Mouse (Mus musculus): ENCODE results near the gene Mum1. TPM values are rescaled to one million over a fixed set of nuclear protein-coding genes. Genes with fewer than 3 reads are reported as not detected.
"Not testable (repeated sequence)": the region's sequence is repeated elsewhere in the genome, so short reads cannot be mapped to it uniquely, and the experiment has no call there.

Mum1 gene
- polyA plus RNA-seq, 1 experiment from 2014 or later: 79.4 TPM

DNA sequence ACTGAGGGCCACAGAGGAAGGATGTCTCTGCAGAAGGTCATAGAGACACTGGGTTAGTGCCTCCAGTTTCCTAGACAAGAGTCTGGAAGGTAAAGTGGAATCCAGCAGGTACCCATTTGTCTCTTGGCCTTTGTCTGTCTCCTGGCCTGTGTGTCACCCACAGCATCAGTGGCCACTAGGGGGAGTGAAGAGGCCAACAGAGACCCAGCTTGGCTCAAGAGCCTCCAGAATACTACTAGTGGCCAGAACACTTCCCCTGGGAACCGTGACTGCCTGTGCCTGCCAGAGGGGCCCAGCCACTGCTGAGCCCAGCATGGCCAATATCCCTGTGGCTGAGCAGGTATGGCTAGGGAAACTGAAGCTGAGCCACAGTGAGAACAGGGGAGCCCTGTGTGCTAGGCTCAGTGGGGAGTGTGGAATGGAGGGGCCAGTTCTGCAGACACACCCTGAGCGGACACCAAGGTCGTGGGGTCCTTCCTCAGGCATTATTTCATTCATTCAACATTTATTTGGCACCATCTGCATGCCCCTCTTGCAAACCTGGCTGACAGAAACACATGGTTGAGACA is 26.7 kb upstream of the Mum1 start:
- Histone ChIP-seq H3K27ac (ENCODE audit: low read depth, low read length) (no peak overlapping the region), H3K36me3 (ENCODE audit: control insufficient read depth, insufficient read depth, low read length) (no peaks in the 10 kb centered on the region), H3K4me2 (ENCODE audit: low read depth, low read length, severe bottlenecking) (no peak overlapping the region), H3K9me3 (ENCODE audit: control insufficient read depth, low read length) (no peaks in the 10 kb centered on the region), H3K4me1 (replicated peaks; ENCODE audit: control insufficient read depth, insufficient read depth, low read length) (peaks cover 8% of the 10 kb centered on the region; the same call in 1 of the 2 replicates), H3K9ac (ENCODE audit: low read length) (no peak overlapping the region), H3K4me3 (ENCODE audit: low read depth, low read length) (no peak overlapping the region), H3K27me3 (ENCODE audit: control insufficient read depth, insufficient read depth, low read length) (no peaks in the 10 kb centered on the region)
- DNase-seq (ENCODE audit: low spot score): peak; percentile 90
- WGBS: 55% methylated on average over 3 of the region's 3 CpGs
- ATAC-seq (replicated peaks; ENCODE audit: low FRiP score): peak; percentile 82

DNA sequence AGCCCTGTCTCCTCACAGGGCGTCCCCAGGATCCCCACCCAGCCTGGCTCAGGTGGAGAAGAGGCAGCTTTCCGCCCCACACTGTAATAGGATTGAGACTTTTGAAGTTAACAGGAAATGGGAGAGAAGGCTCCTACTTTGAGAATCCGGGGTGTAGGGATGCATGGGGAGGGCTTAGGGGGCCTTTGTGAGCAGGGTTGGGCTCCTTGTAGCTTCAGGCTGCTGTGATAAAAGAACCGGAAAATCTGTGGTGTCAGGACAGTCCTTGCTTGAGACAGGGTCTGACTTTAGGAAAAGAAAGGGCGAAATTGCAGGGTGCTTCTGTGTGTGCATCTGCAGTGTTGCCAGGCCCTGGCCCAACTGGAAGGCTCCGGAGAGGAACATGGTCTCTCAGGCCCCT is 25.7 kb upstream of the Mum1 start:
- Histone ChIP-seq H3K27me3 (ENCODE audit: control insufficient read depth, insufficient read depth, low read length) (no peaks in the 10 kb centered on the region), H3K4me3 (ENCODE audit: low read depth, low read length) (no peak overlapping the region), H3K27ac (ENCODE audit: low read depth, low read length) (no peak overlapping the region), H3K4me1 (replicated peaks; ENCODE audit: control insufficient read depth, insufficient read depth, low read length) (peaks cover 7% of the 10 kb centered on the region; the same call in 1 of the 2 replicates), H3K4me2 (ENCODE audit: low read depth, low read length, severe bottlenecking) (no peak overlapping the region), H3K9ac (ENCODE audit: low read length) (no peak overlapping the region; the same call in 1 of the 2 replicates), H3K36me3 (ENCODE audit: control insufficient read depth, insufficient read depth, low read length) (no peaks in the 10 kb centered on the region), H3K9me3 (ENCODE audit: control insufficient read depth, low read length) (no peaks in the 10 kb centered on the region)
- no peak for ATAC-seq (replicated peaks; ENCODE audit: low FRiP score)
- 74% methylated on average over 6 of the region's 6 CpGs for WGBS
- no peak for DNase-seq (ENCODE audit: low spot score)

DNA sequence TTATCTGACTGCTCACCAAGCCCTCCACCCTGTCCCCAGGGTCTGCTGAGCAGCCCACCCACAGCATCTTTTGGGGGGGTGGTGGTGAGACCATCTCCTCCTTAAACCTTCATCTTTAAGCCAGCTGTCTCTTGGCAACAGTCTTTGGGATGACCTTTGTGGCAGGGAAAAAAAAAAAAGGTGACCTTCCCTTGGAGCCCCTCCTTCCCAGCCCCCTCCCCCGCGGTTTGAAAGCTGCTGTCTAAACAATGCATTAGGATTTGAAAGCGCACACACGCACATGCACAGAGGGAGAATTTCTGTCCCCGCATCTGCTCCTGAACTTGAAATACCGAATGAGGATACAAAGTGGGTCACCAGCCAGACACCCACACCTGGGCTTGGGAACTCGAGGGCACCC is 22.2 kb upstream of the Mum1 start:
- 0 out of 2 replicates have a peak overlapping the region, but pooled peaks have one; percentile 12 for H3K27ac ChIP-seq (ENCODE audit: low read depth, low read length)
- WGBS: 19% methylated on average over 7 of the region's 7 CpGs
- H3K27me3 ChIP-seq (ENCODE audit: control insufficient read depth, insufficient read depth, low read length): no peaks in the 10 kb centered on the region
- no peaks in the 10 kb centered on the region for H3K9me3 ChIP-seq (ENCODE audit: control insufficient read depth, low read length)
- no peak for ATAC-seq (replicated peaks; ENCODE audit: low FRiP score)
- H3K4me2 ChIP-seq (ENCODE audit: low read depth, low read length, severe bottlenecking): no peak overlapping the region
- peaks cover 10% of the 10 kb centered on the region; the same call in 1 of the 2 replicates for H3K4me1 ChIP-seq (replicated peaks; ENCODE audit: control insufficient read depth, insufficient read depth, low read length)
- no peak overlapping the region for H3K4me3 ChIP-seq (ENCODE audit: low read depth, low read length)
- no peak for DNase-seq (ENCODE audit: low spot score)
- peak overlapping the region; percentile 23 for H3K9ac ChIP-seq (ENCODE audit: low read length)
- H3K36me3 ChIP-seq (ENCODE audit: control insufficient read depth, insufficient read depth, low read length): no peaks in the 10 kb centered on the region

DNA sequence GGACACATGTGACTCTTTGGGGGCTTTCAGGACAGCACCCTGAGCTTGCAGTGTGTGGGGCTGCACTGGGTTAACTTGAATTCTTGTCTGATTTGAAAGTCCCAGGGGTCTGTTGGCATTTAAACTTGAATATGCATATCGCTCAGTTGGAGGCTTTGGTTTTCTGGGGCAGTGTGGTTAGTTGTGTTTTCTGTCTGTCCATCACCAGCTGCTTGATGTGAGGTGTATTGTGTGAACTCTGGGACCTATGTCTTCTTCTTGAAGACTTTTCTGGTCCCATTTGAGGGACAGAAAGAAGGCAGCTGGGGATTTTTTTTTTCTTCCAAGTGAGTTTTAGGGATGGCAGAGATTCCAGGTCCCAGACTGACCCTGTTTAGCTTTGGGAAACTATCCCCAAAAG is 19.0 kb upstream of the Mum1 start:
- Histone ChIP-seq H3K4me1 (replicated peaks; ENCODE audit: control insufficient read depth, insufficient read depth, low read length) (peaks cover 10% of the 10 kb centered on the region; the same call in 1 of the 2 replicates), H3K4me2 (ENCODE audit: low read depth, low read length, severe bottlenecking) (no peak overlapping the region), H3K4me3 (ENCODE audit: low read depth, low read length) (no peak overlapping the region), H3K27ac (ENCODE audit: low read depth, low read length) (no peak overlapping the region), H3K9ac (ENCODE audit: low read length) (no peak overlapping the region), H3K9me3 (ENCODE audit: control insufficient read depth, low read length) (no peaks in the 10 kb centered on the region), H3K36me3 (ENCODE audit: control insufficient read depth, insufficient read depth, low read length) (no peaks in the 10 kb centered on the region), H3K27me3 (ENCODE audit: control insufficient read depth, insufficient read depth, low read length) (no peaks in the 10 kb centered on the region)
- ATAC-seq (replicated peaks; ENCODE audit: low FRiP score) (no peak), DNase-seq (ENCODE audit: low spot score) (no peak)
- WGBS: 52% methylated on average over 1 of the region's 1 CpGs

DNA sequence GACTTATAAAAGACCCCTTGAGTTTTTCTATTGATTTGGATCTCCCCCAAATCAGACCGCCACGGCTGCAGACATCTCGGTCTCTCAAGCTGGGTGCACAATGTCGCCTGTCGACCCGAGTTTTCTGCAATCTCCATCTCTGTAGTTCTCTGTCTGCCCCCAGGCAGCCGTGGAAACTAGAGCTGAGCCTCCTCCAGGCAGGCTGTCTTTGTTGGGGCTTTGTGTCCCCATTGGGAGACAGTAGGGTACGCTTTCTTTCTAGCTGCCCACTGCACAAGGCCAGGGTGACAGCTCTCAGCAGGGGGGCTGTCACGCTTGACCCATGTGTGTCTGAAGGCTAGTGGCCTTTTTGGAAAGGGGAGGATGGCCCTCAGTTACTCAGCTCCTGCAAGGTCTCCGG is 18.6 kb upstream of the Mum1 start:
- no peak overlapping the region for H3K9ac ChIP-seq (ENCODE audit: low read length)
- H3K4me2 ChIP-seq (ENCODE audit: low read depth, low read length, severe bottlenecking): no peak overlapping the region
- no peak overlapping the region for H3K4me3 ChIP-seq (ENCODE audit: low read depth, low read length)
- H3K27ac ChIP-seq (ENCODE audit: low read depth, low read length): no peak overlapping the region
- H3K36me3 ChIP-seq (ENCODE audit: control insufficient read depth, insufficient read depth, low read length): no peaks in the 10 kb centered on the region
- DNase-seq (ENCODE audit: low spot score) (no peak), ATAC-seq (replicated peaks; ENCODE audit: low FRiP score) (no peak)
- no peaks in the 10 kb centered on the region for H3K9me3 ChIP-seq (ENCODE audit: control insufficient read depth, low read length)
- WGBS: 44% methylated on average over 10 of the region's 10 CpGs
- no peaks in the 10 kb centered on the region for H3K27me3 ChIP-seq (ENCODE audit: control insufficient read depth, insufficient read depth, low read length)
- H3K4me1 ChIP-seq (replicated peaks; ENCODE audit: control insufficient read depth, insufficient read depth, low read length): peaks cover 10% of the 10 kb centered on the region; the same call in 1 of the 2 replicates

DNA sequence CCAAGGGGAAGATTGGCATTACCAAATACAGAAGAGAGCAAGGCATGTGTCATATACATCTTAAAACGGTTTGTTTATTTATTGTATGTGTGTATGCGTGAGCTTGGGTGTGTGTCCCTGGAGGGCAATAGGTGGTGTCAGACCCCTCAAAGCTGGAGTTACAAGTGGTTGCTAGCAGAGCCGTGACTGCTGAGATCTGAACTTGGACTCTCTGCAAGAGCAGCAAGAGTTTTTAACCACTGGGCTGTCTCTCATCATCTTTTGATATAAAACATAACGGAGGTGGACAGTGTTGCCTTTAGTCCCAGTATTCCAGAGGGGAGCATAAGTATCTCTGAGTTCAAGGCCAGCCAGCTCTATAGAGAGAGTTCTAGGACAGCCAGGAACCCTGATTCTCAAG is 18.0 kb upstream of the Mum1 start:
- Histone ChIP-seq H3K4me1 (replicated peaks; ENCODE audit: control insufficient read depth, insufficient read depth, low read length) (peaks cover 10% of the 10 kb centered on the region; the same call in 1 of the 2 replicates), H3K4me3 (ENCODE audit: low read depth, low read length) (no peak overlapping the region), H3K4me2 (ENCODE audit: low read depth, low read length, severe bottlenecking) (no peak overlapping the region), H3K9me3 (ENCODE audit: control insufficient read depth, low read length) (no peaks in the 10 kb centered on the region), H3K36me3 (ENCODE audit: control insufficient read depth, insufficient read depth, low read length) (no peaks in the 10 kb centered on the region), H3K9ac (ENCODE audit: low read length) (no peak overlapping the region), H3K27me3 (ENCODE audit: control insufficient read depth, insufficient read depth, low read length) (no peaks in the 10 kb centered on the region), H3K27ac (ENCODE audit: low read depth, low read length) (no peak overlapping the region)
- ATAC-seq (replicated peaks; ENCODE audit: low FRiP score): no peak
- no peak for DNase-seq (ENCODE audit: low spot score)
- 83% methylated on average over 4 of the region's 4 CpGs for WGBS

DNA sequence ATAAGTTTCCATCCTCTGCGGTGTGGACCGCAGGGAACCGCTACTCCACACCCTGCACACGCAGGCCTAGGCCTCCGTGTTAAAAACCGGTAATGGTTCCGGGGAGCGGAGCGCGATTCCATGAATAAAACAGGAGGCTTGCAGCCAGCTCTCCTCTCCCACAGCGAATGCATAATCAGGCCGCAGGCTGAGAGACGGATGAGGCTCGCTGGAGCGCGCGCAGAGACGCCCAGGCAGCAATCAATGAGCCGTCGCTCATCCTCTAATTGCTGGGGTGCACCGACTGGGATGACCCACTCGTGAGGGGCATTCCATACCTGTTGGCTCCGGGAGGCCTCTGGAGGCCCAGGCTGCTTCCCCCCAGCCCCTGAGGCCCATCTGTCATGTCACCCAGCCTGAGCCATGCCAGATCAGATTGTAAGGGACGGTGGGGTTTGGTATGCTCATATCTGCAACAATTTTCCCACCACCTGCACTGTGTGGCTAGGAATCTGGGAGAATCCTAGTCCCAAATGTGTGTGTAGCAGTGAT is 17.3 kb upstream of the Mum1 start:
- H3K9me3 ChIP-seq (ENCODE audit: control insufficient read depth, low read length): no peaks in the 10 kb centered on the region
- peak overlapping the region; percentile 31; the same call in 1 of the 2 replicates for H3K4me2 ChIP-seq (ENCODE audit: low read depth, low read length, severe bottlenecking)
- no peak overlapping the region for H3K4me3 ChIP-seq (ENCODE audit: low read depth, low read length)
- no peaks in the 10 kb centered on the region for H3K27me3 ChIP-seq (ENCODE audit: control insufficient read depth, insufficient read depth, low read length)
- 10% methylated on average over 24 of the region's 24 CpGs for WGBS
- no peak overlapping the region; the same call in 1 of the 2 replicates for H3K27ac ChIP-seq (ENCODE audit: low read depth, low read length)
- peaks cover 10% of the 10 kb centered on the region; the same call in 1 of the 2 replicates for H3K4me1 ChIP-seq (replicated peaks; ENCODE audit: control insufficient read depth, insufficient read depth, low read length)
- H3K9ac ChIP-seq (ENCODE audit: low read length): peak overlapping the region; percentile 44
- H3K36me3 ChIP-seq (ENCODE audit: control insufficient read depth, insufficient read depth, low read length): no peaks in the 10 kb centered on the region
- DNase-seq (ENCODE audit: low spot score) (no peak), ATAC-seq (replicated peaks; ENCODE audit: low FRiP score) (peak; percentile 22; the same call in 1 of the 2 replicates)

DNA sequence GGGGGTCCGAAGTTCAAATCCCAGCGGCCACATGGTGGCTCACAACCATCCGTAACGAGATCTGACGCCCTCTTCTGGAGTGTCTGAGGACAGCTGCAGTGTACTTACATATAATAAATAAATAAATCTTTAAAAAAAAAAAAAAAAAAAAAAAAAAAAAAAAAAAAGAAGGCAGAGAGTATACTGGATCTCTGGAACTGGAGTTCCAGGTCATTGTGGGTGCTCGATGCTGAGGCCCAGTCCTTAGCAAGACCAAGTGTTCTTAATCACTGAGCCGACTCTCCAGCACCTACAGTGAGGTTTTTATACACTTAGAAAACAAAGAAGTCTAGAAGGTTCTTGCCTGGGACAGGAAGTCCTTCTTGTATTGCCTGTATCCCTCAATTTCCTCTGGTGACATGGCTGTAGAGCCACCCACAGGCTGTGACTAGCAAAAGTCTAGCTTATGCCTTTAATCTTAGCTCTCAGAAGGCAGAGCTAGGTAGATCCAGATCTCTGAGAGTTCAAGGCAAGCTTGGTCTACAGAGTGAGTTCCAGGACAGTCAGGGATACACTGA is 14.6 kb upstream of the Mum1 start:
- not testable (repeated sequence) for H3K9ac ChIP-seq (ENCODE audit: low read length); H3K4me3 ChIP-seq (ENCODE audit: low read depth, low read length); H3K27ac ChIP-seq (ENCODE audit: low read depth, low read length); H3K27me3 ChIP-seq (ENCODE audit: control insufficient read depth, insufficient read depth, low read length); H3K36me3 ChIP-seq (ENCODE audit: control insufficient read depth, insufficient read depth, low read length); ATAC-seq (replicated peaks; ENCODE audit: low FRiP score); H3K4me1 ChIP-seq (replicated peaks; ENCODE audit: control insufficient read depth, insufficient read depth, low read length); H3K4me2 ChIP-seq (ENCODE audit: low read depth, low read length, severe bottlenecking); DNase-seq (ENCODE audit: low spot score); H3K9me3 ChIP-seq (ENCODE audit: control insufficient read depth, low read length)
- WGBS: 74% methylated on average over 7 of the region's 7 CpGs

Data from forebrain, embryonic 11.5 days (tissue).